Mouse (Mus musculus) ES-Bruce4 (cell line): ENCODE results near the gene Bri3. TPM values are rescaled to one million over a fixed set of nuclear protein-coding genes. Genes with fewer than 3 reads are reported as not detected.

Source experiments
- H3K27ac ChIP-seq: 2 replicates; pipeline ENCODE4 v1.5.1; 2012; ENCODE audit warnings: low read length, inconsistent platforms; ENCODE audit not compliant: insufficient read depth
- H3K27me3 ChIP-seq: 2 replicates; pipeline ENCODE4 v1.6.1; 2012; ENCODE audit warnings: mild to moderate bottlenecking, low read length, inconsistent platforms; ENCODE audit not compliant: control insufficient read depth, poor library complexity, insufficient read depth, severe bottlenecking
- H3K36me3 ChIP-seq: 2 replicates; pipeline ENCODE4 v1.6.1; 2012; ENCODE audit warnings: inconsistent platforms, mild to moderate bottlenecking, low read length, moderate library complexity; ENCODE audit not compliant: control insufficient read depth, poor library complexity, insufficient read depth, severe bottlenecking
- H3K4me1 ChIP-seq: one replicate; pipeline ENCODE4 v1.8.1; 2011; ENCODE audit warnings: low read length; ENCODE audit not compliant: control insufficient read depth, insufficient read depth
- H3K4me3 ChIP-seq: 2 replicates; pipeline ENCODE4 v1.5.1; 2011; ENCODE audit warnings: low read depth, mild to moderate bottlenecking, low read length
- H3K9ac ChIP-seq: 2 replicates; pipeline ENCODE4 v1.6.1; 2012; ENCODE audit warnings: low read depth, mild to moderate bottlenecking, inconsistent platforms; ENCODE audit not compliant: poor library complexity, severe bottlenecking
- H3K9me3 ChIP-seq: replicated peaks from 2 replicates; pipeline ENCODE4 v1.6.1; 2012; ENCODE audit warnings: mild to moderate bottlenecking, low read length, inconsistent platforms; ENCODE audit not compliant: control insufficient read depth, poor library complexity, insufficient read depth, severe bottlenecking
- CTCF ChIP-seq: IDR thresholded peaks from one replicate; pipeline ENCODE4 v1.8.1; 2011; ENCODE audit warnings: low read depth, low read length
- EP300 ChIP-seq: IDR thresholded peaks from 2 replicates; pipeline ENCODE4 v1.6.1; 2011; ENCODE audit warnings: low read depth, low read length; ENCODE audit not compliant: insufficient read depth
- POLR2A ChIP-seq: IDR thresholded peaks from one replicate; pipeline ENCODE4 v1.8.1; 2011; ENCODE audit warnings: low read length; ENCODE audit not compliant: insufficient read depth
- polyA plus RNA-seq: library from polyadenylated mRNA; stranded (reverse); fragments of >200 nt; gene quantifications from 2 replicates; pipeline ENCODE4 v1.2.4, GENCODE M21; 2011; ENCODE audit warnings: low read depth; ENCODE audit not compliant: missing spikeins, insufficient read depth, insufficient read length

Gene Bri3
- polyA plus RNA-seq, 1 experiment: 82.6 TPM

- TF ChIP-seq POLR2A (no peak), EP300 (no peak), CTCF (no peak)
- Histone ChIP-seq H3K27ac (no peak overlapping the region), H3K4me1 (peaks cover 3% of the 10 kb centered on the region), H3K27me3 (no peaks in the 10 kb centered on the region), H3K36me3 (no peaks in the 10 kb centered on the region), H3K4me3 (no peak overlapping the region), H3K9ac (no peak overlapping the region), H3K9me3 (no peaks in the 10 kb centered on the region)
Observed at GRCm38 (mm10) chr5:144219936-144220335, 24.3 kb upstream of the Bri3 start.

- Histone ChIP-seq H3K4me1 (peaks cover 3% of the 10 kb centered on the region), H3K27ac (no peak overlapping the region), H3K4me3 (no peak overlapping the region), H3K9me3 (no peaks in the 10 kb centered on the region), H3K27me3 (no peaks in the 10 kb centered on the region), H3K36me3 (no peaks in the 10 kb centered on the region), H3K9ac (no peak overlapping the region)
- TF ChIP-seq POLR2A (no peak), EP300 (no peak), CTCF (no peak)
Observed at GRCm38 (mm10) chr5:144221305-144221704, 22.9 kb upstream of the Bri3 start.

GRCm38 (mm10) chr5:144222811-144223502, 21.3 kb upstream of the Bri3 start:
- Histone ChIP-seq H3K27ac (no peak overlapping the region), H3K9ac (peak overlapping the region; percentile 69), H3K4me3 (peak overlapping the region; percentile 87), H3K27me3 (no peaks in the 10 kb centered on the region), H3K4me1 (peaks cover 3% of the 10 kb centered on the region), H3K9me3 (no peaks in the 10 kb centered on the region), H3K36me3 (no peaks in the 10 kb centered on the region)
- TF ChIP-seq EP300 (no peak), POLR2A (no peak), CTCF (no peak)

- Histone ChIP-seq H3K4me3 (peak within 1 kb of the TSS; percentile 98), H3K27ac (no peak within 1 kb of the TSS), H3K4me1 (peaks cover 3% of the 10 kb centered on the region), H3K27me3 (no peaks in the 10 kb centered on the region), H3K9me3 (no peaks in the 10 kb centered on the region), H3K36me3 (no peaks in the 10 kb centered on the region), H3K9ac (peak within 1 kb of the TSS; percentile 69)
- peak; percentile 37 for TF ChIP-seq POLR2A
- no peak for TF ChIP-seq EP300
Observed at GRCm38 (mm10) chr5:144223503-144223862, 20.8 kb upstream of the Bri3 start, which contains the start of gene Tecpr1. TSS of gene Tecpr1 (minus strand) at chr5:144223615.

GRCm38 (mm10) chr5:144223899-144224816, 20.1 kb upstream of the Bri3 start:
- Histone ChIP-seq H3K9me3 (no peaks in the 10 kb centered on the region), H3K27ac (no peak overlapping the region), H3K4me3 (peak overlapping the region; percentile 98), H3K36me3 (no peaks in the 10 kb centered on the region), H3K4me1 (peaks cover 3% of the 10 kb centered on the region), H3K27me3 (no peaks in the 10 kb centered on the region), H3K9ac (peak overlapping the region; percentile 69)
- TF ChIP-seq EP300 (no peak), POLR2A (no peak), CTCF (no peak)

GRCm38 (mm10) chr5:144226220-144226619, 18.0 kb upstream of the Bri3 start:
- Histone ChIP-seq H3K36me3 (no peaks in the 10 kb centered on the region), H3K9me3 (no peaks in the 10 kb centered on the region), H3K27ac (no peak overlapping the region), H3K4me1 (no peaks in the 10 kb centered on the region), H3K9ac (no peak overlapping the region), H3K27me3 (no peaks in the 10 kb centered on the region), H3K4me3 (peak overlapping the region; percentile 62)
- TF ChIP-seq POLR2A (no peak), EP300 (no peak), CTCF (no peak)
